Mouse (Mus musculus) forebrain, embryonic 15.5 days (tissue): ENCODE data around the gene Meaf6. TPM values are rescaled to one million over a fixed set of nuclear protein-coding genes. Genes with fewer than 3 reads are reported as not detected.

Source experiments
- ATAC-seq: fragments of 200-750 bp; cut with Nextera tagmentation; replicated peaks from 2 replicates; pipeline ENCODE4 v1.8.0; 2017; ENCODE audit warnings: mild to moderate bottlenecking, moderate TSS enrichment, moderate library complexity
- H3K27ac ChIP-seq: fragments of 300-500 bp; sonication (generic); replicated peaks from 2 replicates; pipeline ENCODE4 v1.5.1; 2015; ENCODE audit warnings: mild to moderate bottlenecking, inconsistent platforms
- H3K27me3 ChIP-seq: fragments of 300-500 bp; sonication (generic); 2 replicates; pipeline ENCODE4 v1.6.1; 2015; ENCODE audit warnings: inconsistent platforms
- H3K36me3 ChIP-seq: fragments of 300-500 bp; sonication (generic); 2 replicates; pipeline ENCODE4 v1.6.1; 2015; ENCODE audit warnings: mild to moderate bottlenecking, inconsistent platforms
- H3K4me1 ChIP-seq: fragments of 300-500 bp; sonication (generic); 2 replicates; pipeline ENCODE4 v1.6.1; 2015; ENCODE audit warnings: inconsistent platforms
- H3K4me2 ChIP-seq: fragments of 300-500 bp; sonication (generic); replicated peaks from 2 replicates; pipeline ENCODE4 v1.6.1; 2015; ENCODE audit warnings: mild to moderate bottlenecking, inconsistent platforms
- H3K4me3 ChIP-seq: fragments of 300-500 bp; sonication (generic); 2 replicates; pipeline ENCODE4 v1.5.1; 2015; ENCODE audit warnings: mild to moderate bottlenecking, inconsistent platforms
- H3K9ac ChIP-seq: fragments of 300-500 bp; sonication (generic); replicated peaks from 2 replicates; pipeline ENCODE4 v1.6.1; 2015; ENCODE audit warnings: mild to moderate bottlenecking, inconsistent platforms
- H3K9me3 ChIP-seq: fragments of 300-500 bp; sonication (generic); 2 replicates; pipeline ENCODE4 v1.6.1; 2016; ENCODE audit warnings: inconsistent platforms
- WGBS: fragments of 180-500 bp; shearing (Covaris S2); methylation state at CpG from one replicate; pipeline ENCODE4 v1.1.7; 2015; ENCODE audit warnings: mixed read lengths; 5-methylcytosine and 5-hydroxymethylcytosine counted together
- polyA plus RNA-seq: library from polyadenylated mRNA; unstranded; fragments of >200 nt; fragmentation: Nextera tagmentation; extraction: Ambion mirVana; gene quantifications from 2 replicates; pipeline ENCODE4 v1.2.1, GENCODE M21; 2015

The Meaf6 gene
- polyA plus RNA-seq, 1 experiment from 2014 or later, result 153 TPM

- H3K27me3 ChIP-seq, result peaks cover 3% of the 10 kb centered on the region; the same call in 1 of the 2 replicates
- H3K4me1 ChIP-seq, result peaks cover 13% of the 10 kb centered on the region
- no peak overlapping the region for H3K4me2 ChIP-seq
- H3K9ac ChIP-seq, result no peak overlapping the region
- WGBS, result 79% methylated on average over 4 of the region's 4 CpGs
- ATAC-seq, result no peak
- no peaks in the 10 kb centered on the region for H3K36me3 ChIP-seq
- no peak overlapping the region for H3K27ac ChIP-seq
- H3K9me3 ChIP-seq, result no peaks in the 10 kb centered on the region
- no peak overlapping the region for H3K4me3 ChIP-seq
These were observed 46.6 kb downstream of the Meaf6 start for GRCm38 (mm10) chr4:125131493-125131892.

GRCm38 (mm10) chr4:125132394-125132793, 47.5 kb downstream of the Meaf6 start:
- H3K27me3 ChIP-seq, result no peaks in the 10 kb centered on the region
- H3K4me2 ChIP-seq, result no peak overlapping the region
- no peak for ATAC-seq
- no peaks in the 10 kb centered on the region for H3K9me3 ChIP-seq
- H3K9ac ChIP-seq, result no peak overlapping the region
- H3K36me3 ChIP-seq, result no peaks in the 10 kb centered on the region
- no peak overlapping the region for H3K27ac ChIP-seq
- H3K4me1 ChIP-seq, result peaks cover 7% of the 10 kb centered on the region
- WGBS, result 18% methylated on average over 5 of the region's 5 CpGs
- H3K4me3 ChIP-seq, result no peak overlapping the region

- no peak overlapping the region for H3K4me3 ChIP-seq
- no peak for ATAC-seq
- H3K4me1 ChIP-seq, result no peaks in the 10 kb centered on the region
- H3K27me3 ChIP-seq, result no peaks in the 10 kb centered on the region
- no peaks in the 10 kb centered on the region for H3K36me3 ChIP-seq
- H3K9me3 ChIP-seq, result no peaks in the 10 kb centered on the region
- 85% methylated on average over 4 of the region's 4 CpGs for WGBS
- no peak overlapping the region for H3K27ac ChIP-seq
- no peak overlapping the region for H3K9ac ChIP-seq
- H3K4me2 ChIP-seq, result no peak overlapping the region
These were observed 49.3 kb downstream of the Meaf6 start for GRCm38 (mm10) chr4:125134192-125134591.

- Histone ChIP-seq H3K27ac (no peak overlapping the region), H3K9ac (no peak overlapping the region), H3K27me3 (no peaks in the 10 kb centered on the region), H3K4me1 (no peaks in the 10 kb centered on the region), H3K4me3 (no peak overlapping the region), H3K36me3 (no peaks in the 10 kb centered on the region), H3K4me2 (no peak overlapping the region), H3K9me3 (no peaks in the 10 kb centered on the region)
- no peak for ATAC-seq
- 85% methylated on average over 5 of the region's 5 CpGs for WGBS
These were observed 49.7 kb downstream of the Meaf6 start for GRCm38 (mm10) chr4:125134631-125135030.

GRCm38 (mm10) chr4:125135076-125135855, 50.3 kb downstream of the Meaf6 start:
- WGBS, result 79% methylated on average over 10 of the region's 10 CpGs
- ATAC-seq, result no peak

GRCm38 (mm10) chr4:125136303-125136888, 51.5 kb downstream of the Meaf6 start:
- H3K4me1 ChIP-seq, result no peaks in the 10 kb centered on the region
- H3K9ac ChIP-seq, result no peak overlapping the region
- no peak for ATAC-seq
- H3K4me3 ChIP-seq, result no peak overlapping the region
- H3K27me3 ChIP-seq, result no peaks in the 10 kb centered on the region
- 47% methylated on average over 12 of the region's 12 CpGs for WGBS
- H3K9me3 ChIP-seq, result no peaks in the 10 kb centered on the region
- H3K27ac ChIP-seq, result no peak overlapping the region
- H3K4me2 ChIP-seq, result no peak overlapping the region
- H3K36me3 ChIP-seq, result no peaks in the 10 kb centered on the region

More at GRCm38 (mm10) chr4:125135076-125135855, 50.3 kb downstream of the Meaf6 start:
- no peaks in the 10 kb centered on the region for H3K36me3 ChIP-seq
- no peak overlapping the region for H3K4me3 ChIP-seq
- no peaks in the 10 kb centered on the region for H3K9me3 ChIP-seq
- H3K4me2 ChIP-seq, result no peak overlapping the region
- H3K27ac ChIP-seq, result no peak overlapping the region
- H3K27me3 ChIP-seq, result no peaks in the 10 kb centered on the region
- no peaks in the 10 kb centered on the region for H3K4me1 ChIP-seq
- no peak overlapping the region for H3K9ac ChIP-seq

GRCm38 (mm10) chr4:125138321-125138720, 53.4 kb downstream of the Meaf6 start:
- no peak for ATAC-seq
- no peaks in the 10 kb centered on the region for H3K27me3 ChIP-seq
- H3K9me3 ChIP-seq, result no peaks in the 10 kb centered on the region
- H3K9ac ChIP-seq, result no peak overlapping the region
- H3K27ac ChIP-seq, result no peak overlapping the region
- no peak overlapping the region for H3K4me2 ChIP-seq
- no peaks in the 10 kb centered on the region for H3K4me1 ChIP-seq
- no peak overlapping the region for H3K4me3 ChIP-seq
- WGBS, result 83% methylated on average over 7 of the region's 7 CpGs
- no peaks in the 10 kb centered on the region for H3K36me3 ChIP-seq

GRCm38 (mm10) chr4:125144211-125144610, 59.3 kb downstream of the Meaf6 start:
- ATAC-seq, result no peak
- H3K4me3 ChIP-seq, result no peak overlapping the region
- H3K36me3 ChIP-seq, result no peaks in the 10 kb centered on the region
- no peak overlapping the region for H3K4me2 ChIP-seq
- H3K27ac ChIP-seq, result no peak overlapping the region
- no peaks in the 10 kb centered on the region for H3K27me3 ChIP-seq
- H3K9me3 ChIP-seq, result no peaks in the 10 kb centered on the region
- 66% methylated on average over 5 of the region's 5 CpGs for WGBS
- H3K9ac ChIP-seq, result no peak overlapping the region
- H3K4me1 ChIP-seq, result peaks cover 6% of the 10 kb centered on the region; the same call in 1 of the 2 replicates

GRCm38 (mm10) chr4:125144627-125145026, 59.7 kb downstream of the Meaf6 start:
- peaks cover 10% of the 10 kb centered on the region; the same call in 1 of the 2 replicates for H3K4me1 ChIP-seq
- no peak overlapping the region for H3K9ac ChIP-seq
- no peak overlapping the region for H3K4me3 ChIP-seq
- H3K36me3 ChIP-seq, result no peaks in the 10 kb centered on the region
- H3K4me2 ChIP-seq, result no peak overlapping the region
- H3K27me3 ChIP-seq, result no peaks in the 10 kb centered on the region
- H3K9me3 ChIP-seq, result no peaks in the 10 kb centered on the region
- no peak overlapping the region for H3K27ac ChIP-seq
- ATAC-seq, result no peak
- WGBS, result 3% methylated on average over 7 of the region's 7 CpGs

- no peak for ATAC-seq
- no peaks in the 10 kb centered on the region for H3K9me3 ChIP-seq
- no peak overlapping the region for H3K27ac ChIP-seq
- no peak overlapping the region for H3K4me2 ChIP-seq
- no peaks in the 10 kb centered on the region for H3K27me3 ChIP-seq
- no peak overlapping the region for H3K4me3 ChIP-seq
- no peak overlapping the region for H3K9ac ChIP-seq
- H3K36me3 ChIP-seq, result no peaks in the 10 kb centered on the region
- peaks cover 11% of the 10 kb centered on the region; the same call in 1 of the 2 replicates for H3K4me1 ChIP-seq
- WGBS, result 30% methylated on average over 10 of the region's 10 CpGs
These were observed 60.3 kb downstream of the Meaf6 start for GRCm38 (mm10) chr4:125145213-125145612.

- no peak for ATAC-seq
- Histone ChIP-seq H3K9ac (no peak overlapping the region), H3K36me3 (no peaks in the 10 kb centered on the region), H3K27me3 (no peaks in the 10 kb centered on the region), H3K4me3 (no peak overlapping the region), H3K4me2 (no peak overlapping the region), H3K4me1 (peaks cover 11% of the 10 kb centered on the region; the same call in 1 of the 2 replicates), H3K9me3 (no peaks in the 10 kb centered on the region), H3K27ac (no peak overlapping the region)
- 89% methylated on average over 4 of the region's 4 CpGs for WGBS
These were observed 63.0 kb downstream of the Meaf6 start for GRCm38 (mm10) chr4:125147970-125148369.

GRCm38 (mm10) chr4:125149460-125149859, 64.5 kb downstream of the Meaf6 start:
- WGBS, result 36% methylated on average over 5 of the region's 5 CpGs
- Histone ChIP-seq H3K4me1 (peaks cover 11% of the 10 kb centered on the region; the same call in 1 of the 2 replicates), H3K27me3 (no peaks in the 10 kb centered on the region), H3K4me2 (no peak overlapping the region), H3K27ac (no peak overlapping the region), H3K36me3 (no peaks in the 10 kb centered on the region), H3K4me3 (no peak overlapping the region), H3K9me3 (no peaks in the 10 kb centered on the region), H3K9ac (no peak overlapping the region)
- no peak for ATAC-seq
